Mouse (Mus musculus): Measurements from ENCODE around the gene Fut7. TPM values are rescaled to one million over a fixed set of nuclear protein-coding genes. Genes with fewer than 3 reads are reported as not detected.

The Fut7 gene
- polyA plus RNA-seq, 1 experiment from 2014 or later, result not detected

- no peak overlapping the region; the same call in 1 of the 2 replicates for H3K9ac ChIP-seq (ENCODE audit: low read depth, low read length)
- H3K4me1 ChIP-seq (replicated peaks; ENCODE audit: control insufficient read depth, insufficient read depth, low read length), result peaks cover 16% of the 10 kb centered on the region
- H3K4me3 ChIP-seq (ENCODE audit: low read depth, low read length), result peak overlapping the region; percentile 81
- no peak for ATAC-seq (replicated peaks; ENCODE audit: low FRiP score)
- peak overlapping the region; percentile 98 for H3K4me2 ChIP-seq
- H3K36me3 ChIP-seq (ENCODE audit: control insufficient read depth, insufficient read depth, low read length), result no peaks in the 10 kb centered on the region
- no peaks in the 10 kb centered on the region for H3K27me3 ChIP-seq (replicated peaks; ENCODE audit: control insufficient read depth, insufficient read depth, low read length)
- no peak for DNase-seq (ENCODE audit: low spot score)
- WGBS, result 25% methylated on average over 3 of the region's 3 CpGs
- no peaks in the 10 kb centered on the region for H3K9me3 ChIP-seq (ENCODE audit: control insufficient read depth, low read length)
- peak overlapping the region; percentile 36; the same call in 1 of the 2 replicates for H3K27ac ChIP-seq (ENCODE audit: low read depth, low read length)
These were observed 38.3 kb downstream of the Fut7 start for GRCm38 (mm10) chr2:25461407-25461806.

GRCm38 (mm10) chr2:25463630-25464029, 40.6 kb downstream of the Fut7 start:
- 85% methylated on average over 3 of the region's 3 CpGs for WGBS
- Histone ChIP-seq H3K4me1 (replicated peaks; ENCODE audit: control insufficient read depth, insufficient read depth, low read length) (peaks cover 16% of the 10 kb centered on the region), H3K4me2 (no peak overlapping the region), H3K9ac (ENCODE audit: low read depth, low read length) (no peak overlapping the region), H3K4me3 (ENCODE audit: low read depth, low read length) (no peak overlapping the region), H3K27me3 (replicated peaks; ENCODE audit: control insufficient read depth, insufficient read depth, low read length) (no peaks in the 10 kb centered on the region), H3K9me3 (ENCODE audit: control insufficient read depth, low read length) (no peaks in the 10 kb centered on the region), H3K27ac (ENCODE audit: low read depth, low read length) (no peak overlapping the region), H3K36me3 (ENCODE audit: control insufficient read depth, insufficient read depth, low read length) (no peaks in the 10 kb centered on the region)
- ATAC-seq (replicated peaks; ENCODE audit: low FRiP score), result no peak
- no peak for DNase-seq (ENCODE audit: low spot score)

- Histone ChIP-seq H3K27me3 (replicated peaks; ENCODE audit: control insufficient read depth, insufficient read depth, low read length) (no peaks in the 10 kb centered on the region), H3K4me1 (replicated peaks; ENCODE audit: control insufficient read depth, insufficient read depth, low read length) (peaks cover 5% of the 10 kb centered on the region), H3K36me3 (ENCODE audit: control insufficient read depth, insufficient read depth, low read length) (no peaks in the 10 kb centered on the region), H3K9me3 (ENCODE audit: control insufficient read depth, low read length) (no peaks in the 10 kb centered on the region), H3K4me2 (no peak overlapping the region), H3K4me3 (ENCODE audit: low read depth, low read length) (no peak overlapping the region), H3K27ac (ENCODE audit: low read depth, low read length) (no peak overlapping the region), H3K9ac (ENCODE audit: low read depth, low read length) (0 out of 2 replicates have a peak overlapping the region, but pooled peaks have one; percentile 28)
- no peak for DNase-seq (ENCODE audit: low spot score)
- no peak for ATAC-seq (replicated peaks; ENCODE audit: low FRiP score)
- WGBS, result 67% methylated on average over 2 of the region's 2 CpGs
These were observed 42.2 kb downstream of the Fut7 start for GRCm38 (mm10) chr2:25465256-25465655.

- DNase-seq (ENCODE audit: low spot score) (no peak), ATAC-seq (replicated peaks; ENCODE audit: low FRiP score) (no peak)
- Histone ChIP-seq H3K4me2 (no peak overlapping the region), H3K4me3 (ENCODE audit: low read depth, low read length) (no peak overlapping the region), H3K4me1 (replicated peaks; ENCODE audit: control insufficient read depth, insufficient read depth, low read length) (peaks cover 4% of the 10 kb centered on the region; the same call in 1 of the 2 replicates), H3K9ac (ENCODE audit: low read depth, low read length) (peak overlapping the region; percentile 28; the same call in 1 of the 2 replicates), H3K36me3 (ENCODE audit: control insufficient read depth, insufficient read depth, low read length) (no peaks in the 10 kb centered on the region), H3K27ac (ENCODE audit: low read depth, low read length) (no peak overlapping the region), H3K27me3 (replicated peaks; ENCODE audit: control insufficient read depth, insufficient read depth, low read length) (no peaks in the 10 kb centered on the region), H3K9me3 (ENCODE audit: control insufficient read depth, low read length) (no peaks in the 10 kb centered on the region)
- 37% methylated on average over 10 of the region's 10 CpGs for WGBS
These were observed 43.0 kb downstream of the Fut7 start for GRCm38 (mm10) chr2:25465816-25466635.

GRCm38 (mm10) chr2:25467606-25468303, 44.7 kb downstream of the Fut7 start:
- H3K4me1 ChIP-seq (replicated peaks; ENCODE audit: control insufficient read depth, insufficient read depth, low read length), result peaks cover 4% of the 10 kb centered on the region; the same call in 1 of the 2 replicates
- no peaks in the 10 kb centered on the region; the same call in 1 of the 2 replicates for H3K27me3 ChIP-seq (replicated peaks; ENCODE audit: control insufficient read depth, insufficient read depth, low read length)

GRCm38 (mm10) chr2:25468962-25469915, 46.2 kb downstream of the Fut7 start:
- ATAC-seq (replicated peaks; ENCODE audit: low FRiP score) (no peak), DNase-seq (ENCODE audit: low spot score) (no peak)
- Histone ChIP-seq H3K36me3 (ENCODE audit: control insufficient read depth, insufficient read depth, low read length) (no peaks in the 10 kb centered on the region), H3K4me1 (replicated peaks; ENCODE audit: control insufficient read depth, insufficient read depth, low read length) (peaks cover 4% of the 10 kb centered on the region; the same call in 1 of the 2 replicates), H3K9me3 (ENCODE audit: control insufficient read depth, low read length) (no peaks in the 10 kb centered on the region), H3K4me2 (no peak overlapping the region), H3K9ac (ENCODE audit: low read depth, low read length) (no peak overlapping the region), H3K27ac (ENCODE audit: low read depth, low read length) (no peak overlapping the region), H3K4me3 (ENCODE audit: low read depth, low read length) (no peak overlapping the region), H3K27me3 (replicated peaks; ENCODE audit: control insufficient read depth, insufficient read depth, low read length) (no peaks in the 10 kb centered on the region; the same call in 1 of the 2 replicates)
- WGBS, result 78% methylated on average over 10 of the region's 10 CpGs

More at GRCm38 (mm10) chr2:25467606-25468303, 44.7 kb downstream of the Fut7 start:
- H3K36me3 ChIP-seq (ENCODE audit: control insufficient read depth, insufficient read depth, low read length), result no peaks in the 10 kb centered on the region
- WGBS, result 68% methylated on average over 14 of the region's 14 CpGs
- H3K27ac ChIP-seq (ENCODE audit: low read depth, low read length), result no peak overlapping the region
- no peak overlapping the region for H3K4me2 ChIP-seq
- ATAC-seq (replicated peaks; ENCODE audit: low FRiP score) (no peak), DNase-seq (ENCODE audit: low spot score) (no peak)
- no peak overlapping the region for H3K9ac ChIP-seq (ENCODE audit: low read depth, low read length)
- H3K4me3 ChIP-seq (ENCODE audit: low read depth, low read length), result no peak overlapping the region
- no peaks in the 10 kb centered on the region for H3K9me3 ChIP-seq (ENCODE audit: control insufficient read depth, low read length)

- H3K4me1 ChIP-seq (replicated peaks; ENCODE audit: control insufficient read depth, insufficient read depth, low read length), result peaks cover 4% of the 10 kb centered on the region; the same call in 1 of the 2 replicates
- H3K4me2 ChIP-seq, result no peak within 1 kb of the TSS
- no peaks in the 10 kb centered on the region for H3K9me3 ChIP-seq (ENCODE audit: control insufficient read depth, low read length)
- no peak within 1 kb of the TSS for H3K27ac ChIP-seq (ENCODE audit: low read depth, low read length)
- ATAC-seq (replicated peaks; ENCODE audit: low FRiP score) (no peak), DNase-seq (ENCODE audit: low spot score) (no peak)
- H3K9ac ChIP-seq (ENCODE audit: low read depth, low read length), result no peak within 1 kb of the TSS
- WGBS, result 49% methylated on average over 6 of the region's 6 CpGs
- no peaks in the 10 kb centered on the region; the same call in 1 of the 2 replicates for H3K27me3 ChIP-seq (replicated peaks; ENCODE audit: control insufficient read depth, insufficient read depth, low read length)
- no peak within 1 kb of the TSS for H3K4me3 ChIP-seq (ENCODE audit: low read depth, low read length)
- H3K36me3 ChIP-seq (ENCODE audit: control insufficient read depth, insufficient read depth, low read length), result no peaks in the 10 kb centered on the region
These were observed 46.9 kb downstream of the Fut7 start, which contains the start of gene Ptgds for GRCm38 (mm10) chr2:25469969-25470368. Gene Ptgds (minus strand): TSS chr2:25470046.

- H3K27me3 ChIP-seq (replicated peaks; ENCODE audit: control insufficient read depth, insufficient read depth, low read length), result no peaks in the 10 kb centered on the region; the same call in 1 of the 2 replicates
- WGBS, result 72% methylated on average over 2 of the region's 2 CpGs
- no peak overlapping the region for H3K4me2 ChIP-seq
- H3K9ac ChIP-seq (ENCODE audit: low read depth, low read length), result no peak overlapping the region
- no peaks in the 10 kb centered on the region for H3K4me1 ChIP-seq (replicated peaks; ENCODE audit: control insufficient read depth, insufficient read depth, low read length)
- H3K36me3 ChIP-seq (ENCODE audit: control insufficient read depth, insufficient read depth, low read length), result no peaks in the 10 kb centered on the region
- no peak overlapping the region for H3K4me3 ChIP-seq (ENCODE audit: low read depth, low read length)
- DNase-seq (ENCODE audit: low spot score), result no peak
- ATAC-seq (replicated peaks; ENCODE audit: low FRiP score), result no peak
- no peak overlapping the region for H3K27ac ChIP-seq (ENCODE audit: low read depth, low read length)
- no peaks in the 10 kb centered on the region for H3K9me3 ChIP-seq (ENCODE audit: control insufficient read depth, low read length)
These were observed 49.5 kb downstream of the Fut7 start for GRCm38 (mm10) chr2:25472550-25472949.

All from liver, embryonic 11.5 days (tissue).